Mouse (Mus musculus) B cell, adult 67 days (primary cell): ENCODE results near the gene Vmn1r197. TPM values are rescaled to one million over a fixed set of nuclear protein-coding genes. Genes with fewer than 3 reads are reported as not detected.

Source experiments
- total RNA-seq, 2 experiments: library from RNA; stranded (reverse); gene quantifications; 4 replicates each; pipeline ENCODE4 v1.2.4; 2023

Gene Vmn1r197
- not detected for total RNA-seq

GRCm38 (mm10) chr13:22324289-22324688, at the start of gene Vmn1r197:
Gene Vmn1r197 (plus strand): TSS chr13:22324589.

DNA sequence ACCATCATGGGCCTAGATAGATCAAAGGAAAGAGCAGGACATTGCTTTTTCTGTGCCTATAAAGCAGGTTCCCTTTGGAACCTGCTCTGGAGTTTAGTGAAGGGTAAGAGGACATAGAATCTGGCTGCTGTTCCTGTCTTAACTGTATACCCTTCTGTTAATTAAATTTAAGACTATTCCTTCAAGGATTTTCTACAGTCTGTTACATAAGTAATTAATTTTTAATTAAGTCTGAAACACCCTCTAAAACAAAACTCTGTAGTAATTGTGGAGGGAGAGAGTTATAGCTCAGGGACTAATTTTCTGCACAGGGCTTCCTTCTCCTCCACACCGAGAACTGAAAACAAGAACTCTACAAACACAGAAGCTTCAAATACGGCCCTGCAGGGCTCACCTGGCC, 34.8 kb upstream of the Vmn1r197 start, which contains the start of gene Vmn1r196:
Vmn1r196 (plus strand) TSS at position 301 of the 400 bp plus-strand sequence.

DNA sequence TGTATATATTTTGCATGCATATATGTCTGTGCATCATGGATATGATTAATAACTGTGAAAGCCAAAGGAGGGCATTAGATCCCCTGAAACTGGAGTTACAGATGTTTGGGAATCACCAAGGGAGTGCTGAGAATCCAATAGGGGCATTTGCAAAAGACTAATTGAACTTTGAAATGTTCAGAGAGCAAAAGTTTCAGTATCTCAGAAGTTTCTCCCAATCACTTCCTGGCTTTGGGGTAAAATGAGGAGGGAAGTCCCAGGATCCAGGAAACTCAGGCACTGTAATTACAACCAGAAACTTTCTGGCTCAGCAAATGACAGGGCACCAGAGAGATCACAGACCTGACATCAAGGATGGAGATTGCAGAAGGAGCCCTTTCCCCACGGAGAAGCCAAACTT, 25.7 kb downstream of the Vmn1r197 start, which contains the start of gene Vmn1r198:
Vmn1r198 (plus strand) TSS at position 301 of the 400 bp plus-strand sequence.

GRCm38 (mm10) chr13:22379518-22379917, 55.1 kb downstream of the Vmn1r197 start, which contains the start of gene Vmn1r199:
Gene Vmn1r199 (plus strand): TSS chr13:22379818.

Other genes starting within 250 kb of the Vmn1r197 start
- not detected for gene Vmn1r188, start 240.1 kb upstream of the Vmn1r197 start, total RNA-seq
- not detected for gene Vmn1r189, start 218.8 kb upstream of the Vmn1r197 start, total RNA-seq
- gene Vmn1r191, start 140.6 kb upstream of the Vmn1r197 start, total RNA-seq = not detected
- gene Vmn1r192, start 133.4 kb upstream of the Vmn1r197 start, total RNA-seq = not detected
- gene Vmn1r193, start 101.4 kb upstream of the Vmn1r197 start, total RNA-seq = not detected
- not detected for gene Vmn1r194, start 80.4 kb upstream of the Vmn1r197 start, total RNA-seq
- gene Vmn1r195, start 54.1 kb upstream of the Vmn1r197 start, total RNA-seq = not detected
- not detected for gene Vmn1r196, start 34.7 kb upstream of the Vmn1r197 start, total RNA-seq
- gene Vmn1r198, start 25.8 kb downstream of the Vmn1r197 start, total RNA-seq = not detected
- not detected for gene Vmn1r199, start 55.2 kb downstream of the Vmn1r197 start, total RNA-seq
- gene Vmn1r200, start 65.8 kb downstream of the Vmn1r197 start, total RNA-seq = not detected
- not detected for gene Vmn1r201, start 147.3 kb downstream of the Vmn1r197 start, total RNA-seq
- under 1 TPM; 0.12 TPM for gene Vmn1r202, start 180.8 kb downstream of the Vmn1r197 start, total RNA-seq
- gene Vmn1r203, start 193.5 kb downstream of the Vmn1r197 start, total RNA-seq = not detected
- not detected for gene Vmn1r204, start 228.6 kb downstream of the Vmn1r197 start, total RNA-seq